Mouse (Mus musculus) erythroblast, embryonic 14.5 days (primary cell): ENCODE data around the gene Rbfox1.

Experiments
- GATA1 ChIP-seq: IDR thresholded peaks from 2 replicates; pipeline ENCODE4 v1.6.1; 2012; ENCODE audit warnings: low read length, inconsistent platforms, mixed read lengths
- TAL1 ChIP-seq: IDR thresholded peaks from 3 replicates; pipeline ENCODE4 v1.6.1; 2012; ENCODE audit warnings: low read length, inconsistent platforms, mixed read lengths

DNA sequence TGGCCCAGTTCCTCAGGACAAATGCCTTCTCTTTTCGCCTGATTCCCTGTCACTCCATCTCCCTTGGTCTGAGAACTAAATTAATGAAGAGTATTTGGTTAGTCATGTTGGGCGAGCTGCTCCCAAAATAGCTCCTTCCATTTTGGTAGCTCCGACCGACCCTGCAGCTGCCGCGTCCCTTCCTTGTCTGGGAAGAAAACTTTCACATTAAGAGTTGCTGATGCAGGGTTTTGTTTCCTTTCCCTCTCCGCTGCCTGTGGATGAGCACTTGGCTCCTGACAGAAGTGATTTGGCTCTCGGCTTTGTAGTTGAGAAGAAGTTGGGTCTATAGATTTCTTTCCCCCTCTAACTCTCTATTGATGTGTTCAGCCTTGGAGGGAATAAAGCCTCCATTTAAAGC lies 1184.4 kb downstream of the Rbfox1 start:
- TF ChIP-seq GATA1 (no peak), TAL1 (no peak)
